Mouse (Mus musculus) liver, embryonic 11.5 days (tissue): ENCODE measurements around the gene Nfkbiz. TPM values are rescaled to one million over a fixed set of nuclear protein-coding genes. Genes with fewer than 3 reads are reported as not detected.

ENCODE experiments used
- ATAC-seq: fragments of 200-750 bp; cut with Nextera tagmentation; replicated peaks from 2 replicates; pipeline ENCODE4 v1.8.0; 2017; ENCODE audit warnings: moderate number of reproducible peaks, mild to moderate bottlenecking, moderate TSS enrichment, moderate library complexity; ENCODE audit not compliant: low FRiP score
- DNase-seq: peaks from one replicate; pipeline ENCODE4 v3.0.0-alpha.2; 2017; ENCODE audit warnings: low spot score
- H3K27ac ChIP-seq: fragments of 300-500 bp; sonication (generic); 2 replicates; pipeline ENCODE4 v1.5.1; 2014; ENCODE audit warnings: mild to moderate bottlenecking, low read depth, low read length, control low read depth
- H3K27me3 ChIP-seq: fragments of 300-500 bp; sonication (generic); replicated peaks from 2 replicates; pipeline ENCODE4 v1.6.1; 2014; ENCODE audit warnings: low read length, mixed read lengths; ENCODE audit not compliant: control insufficient read depth, insufficient read depth
- H3K36me3 ChIP-seq: fragments of 300-500 bp; sonication (generic); 2 replicates; pipeline ENCODE4 v1.6.1; 2014; ENCODE audit warnings: mild to moderate bottlenecking, low read length, moderate library complexity, mixed read lengths; ENCODE audit not compliant: control insufficient read depth, insufficient read depth
- H3K4me1 ChIP-seq: fragments of 300-500 bp; sonication (generic); replicated peaks from 2 replicates; pipeline ENCODE4 v1.6.1; 2014; ENCODE audit warnings: low read length, mixed read lengths; ENCODE audit not compliant: control insufficient read depth, insufficient read depth
- H3K4me2 ChIP-seq: fragments of 300-500 bp; sonication (generic); 2 replicates; pipeline ENCODE4 v1.6.1; 2014; ENCODE audit warnings: mild to moderate bottlenecking, control low read depth, moderate library complexity
- H3K4me3 ChIP-seq: fragments of 300-500 bp; sonication (generic); 2 replicates; pipeline ENCODE4 v1.5.1; 2014; ENCODE audit warnings: low read depth, low read length, control low read depth
- H3K9ac ChIP-seq: fragments of 300-500 bp; sonication (generic); 2 replicates; pipeline ENCODE4 v1.6.1; 2014; ENCODE audit warnings: low read depth, low read length, control low read depth
- H3K9me3 ChIP-seq: fragments of 300-500 bp; sonication (generic); 2 replicates; pipeline ENCODE4 v1.6.1; 2016; ENCODE audit warnings: low read length, inconsistent platforms, mixed read lengths; ENCODE audit not compliant: control insufficient read depth
- WGBS: fragments of 180-500 bp; shearing (Covaris S2); extraction: QIAGEN DNeasy Blood & Tissue Kit; methylation state at CpG from one replicate; pipeline ENCODE4 v1.1.7; 2014; 5-methylcytosine and 5-hydroxymethylcytosine counted together
- polyA plus RNA-seq: library from polyadenylated mRNA; unstranded; fragments of >200 nt; fragmentation: Nextera tagmentation; extraction: Ambion mirVana; gene quantifications from 2 replicates; pipeline ENCODE4 v1.2.1, GENCODE M21; 2014

The Nfkbiz gene
- polyA plus RNA-seq, 1 experiment from 2014 or later: 4.6 TPM

- Histone ChIP-seq H3K4me1 (0 out of 2 replicates have a peak, but pooled peaks cover 6% of the 10 kb centered on the region), H3K36me3 (peaks cover 31% of the 10 kb centered on the region), H3K27ac (no peak overlapping the region), H3K4me2 (no peak overlapping the region), H3K4me3 (no peak overlapping the region), H3K27me3 (no peaks in the 10 kb centered on the region), H3K9me3 (no peaks in the 10 kb centered on the region), H3K9ac (no peak overlapping the region)
- ATAC-seq: no peak
- 85% methylated on average over 13 of the region's 13 CpGs for WGBS
- DNase-seq: no peak
Observed at GRCm38 (mm10) chr16:55816202-55816941, 22.3 kb downstream of the Nfkbiz start.

- Histone ChIP-seq H3K4me1 (0 out of 2 replicates have a peak, but pooled peaks cover 2% of the 10 kb centered on the region), H3K9ac (no peak overlapping the region), H3K9me3 (no peaks in the 10 kb centered on the region), H3K36me3 (peaks cover 31% of the 10 kb centered on the region), H3K27ac (no peak overlapping the region), H3K4me3 (no peak overlapping the region), H3K4me2 (no peak overlapping the region), H3K27me3 (no peaks in the 10 kb centered on the region)
- ATAC-seq (no peak), DNase-seq (peak; percentile 21)
- 84% methylated on average over 14 of the region's 14 CpGs for WGBS
Observed at GRCm38 (mm10) chr16:55815466-55815865, 23.2 kb downstream of the Nfkbiz start.

DNA sequence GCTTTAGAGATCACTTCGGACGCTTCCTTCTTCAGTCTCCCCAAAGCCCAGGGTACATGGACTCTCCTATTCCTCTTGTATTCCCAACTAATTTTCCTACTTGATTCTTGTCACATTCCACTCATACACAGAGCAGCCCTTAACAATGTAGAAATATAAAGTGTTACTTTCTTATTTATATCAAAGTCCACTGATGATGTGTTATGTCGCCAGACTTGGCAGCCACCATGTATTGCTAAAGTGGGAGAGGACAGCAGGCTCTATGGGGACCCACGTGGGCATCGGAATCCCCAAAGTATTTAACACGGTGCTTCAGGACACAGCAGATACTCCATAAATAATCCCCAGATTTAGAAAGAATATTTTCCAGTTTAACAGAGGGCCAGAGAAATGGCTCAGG lies 24.0 kb downstream of the Nfkbiz start:
- Histone ChIP-seq H3K27ac (no peak overlapping the region), H3K9me3 (no peaks in the 10 kb centered on the region), H3K4me2 (no peak overlapping the region), H3K4me1 (0 out of 2 replicates have a peak, but pooled peaks cover 2% of the 10 kb centered on the region), H3K9ac (no peak overlapping the region), H3K4me3 (no peak overlapping the region), H3K36me3 (peaks cover 31% of the 10 kb centered on the region), H3K27me3 (no peaks in the 10 kb centered on the region)
- 89% methylated on average over 6 of the region's 6 CpGs for WGBS
- DNase-seq: no peak
- ATAC-seq: no peak

DNA sequence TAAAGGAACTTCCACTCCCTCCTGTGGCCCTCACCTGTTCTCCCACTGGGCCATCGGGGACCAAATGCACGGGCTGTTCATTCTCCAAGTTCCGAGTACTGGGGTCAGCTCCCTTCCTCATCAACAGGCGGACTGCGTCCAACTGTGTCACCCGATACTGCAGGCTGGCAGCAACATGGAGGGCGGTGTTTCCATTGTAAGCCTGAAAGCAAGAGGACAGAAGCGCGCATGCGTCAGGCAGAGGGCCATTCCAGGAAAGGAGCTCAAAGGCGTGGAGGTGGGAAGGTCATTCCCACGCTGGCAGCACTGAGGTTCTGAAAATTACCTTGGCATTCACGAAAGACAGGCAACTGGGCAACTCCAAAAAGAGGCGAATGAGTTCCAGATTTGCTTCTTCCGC lies 24.8 kb downstream of the Nfkbiz start:
- H3K4me1 ChIP-seq: no peaks in the 10 kb centered on the region

DNA sequence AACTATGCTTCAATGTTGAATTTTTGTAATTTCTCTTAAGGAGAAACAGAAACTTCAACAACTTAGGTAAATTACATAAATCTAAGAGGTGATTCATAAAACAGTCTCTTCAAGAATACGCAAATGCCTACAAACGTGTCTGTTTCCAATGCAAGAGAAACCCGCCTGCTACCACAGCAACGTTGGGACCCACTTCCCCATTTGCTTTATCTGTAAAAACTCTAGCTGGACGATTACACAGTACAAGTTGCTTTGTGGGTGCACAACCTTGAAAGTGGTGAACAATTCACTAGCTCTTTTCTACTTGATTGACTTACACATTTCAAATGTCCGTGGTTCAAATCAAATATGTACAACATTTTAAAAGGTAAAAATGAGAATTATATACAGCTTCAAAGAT lies 26.9 kb downstream of the Nfkbiz start:
- Histone ChIP-seq H3K9ac (no peak overlapping the region), H3K27me3 (no peaks in the 10 kb centered on the region), H3K4me1 (0 out of 2 replicates have a peak, but pooled peaks cover 2% of the 10 kb centered on the region), H3K36me3 (peaks cover 27% of the 10 kb centered on the region), H3K4me3 (no peak overlapping the region), H3K4me2 (no peak overlapping the region), H3K9me3 (no peaks in the 10 kb centered on the region), H3K27ac (no peak overlapping the region)
- ATAC-seq (no peak), DNase-seq (no peak)
- 60% methylated on average over 6 of the region's 6 CpGs for WGBS

More for the DNA sequence above, 24.8 kb downstream of the Nfkbiz start:
- 89% methylated on average over 15 of the region's 15 CpGs for WGBS
- DNase-seq: no peak
- Histone ChIP-seq H3K9ac (no peak overlapping the region), H3K27ac (no peak overlapping the region), H3K36me3 (peaks cover 31% of the 10 kb centered on the region), H3K9me3 (no peaks in the 10 kb centered on the region), H3K27me3 (no peaks in the 10 kb centered on the region), H3K4me2 (no peak overlapping the region), H3K4me3 (no peak overlapping the region)
- no peak for ATAC-seq

- no peaks in the 10 kb centered on the region for H3K9me3 ChIP-seq
Observed at GRCm38 (mm10) chr16:55809779-55810514, 28.8 kb downstream of the Nfkbiz start.

DNA sequence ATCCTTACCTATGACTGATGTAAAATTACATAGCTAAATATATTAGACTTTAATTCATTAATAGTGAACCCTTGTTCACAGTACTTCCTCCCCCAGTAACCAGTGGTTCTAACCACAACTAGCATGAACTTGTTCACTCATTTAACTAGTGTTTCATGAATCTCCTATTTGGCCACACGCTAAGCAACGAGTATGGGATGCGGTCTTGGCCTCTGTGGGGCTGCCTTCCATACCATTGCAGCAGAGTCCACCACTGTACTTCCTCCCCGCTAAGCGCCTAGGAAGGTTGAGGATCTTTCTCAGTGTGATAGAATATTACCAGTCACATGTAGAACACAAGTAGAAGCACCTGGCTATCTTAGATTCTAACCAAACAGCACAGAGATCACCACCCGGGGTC lies 29.4 kb downstream of the Nfkbiz start:
- no peaks in the 10 kb centered on the region for H3K27me3 ChIP-seq
- no peak overlapping the region for H3K27ac ChIP-seq
- WGBS: 91% methylated on average over 6 of the region's 6 CpGs
- H3K36me3 ChIP-seq: peaks cover 10% of the 10 kb centered on the region; the same call in 1 of the 2 replicates
- no peaks in the 10 kb centered on the region for H3K9me3 ChIP-seq
- 0 out of 2 replicates have a peak, but pooled peaks cover 2% of the 10 kb centered on the region for H3K4me1 ChIP-seq
- H3K4me2 ChIP-seq: no peak overlapping the region
- no peak for DNase-seq
- H3K9ac ChIP-seq: no peak overlapping the region
- no peak for ATAC-seq
- no peak overlapping the region for H3K4me3 ChIP-seq

More at GRCm38 (mm10) chr16:55809779-55810514, 28.8 kb downstream of the Nfkbiz start:
- H3K27ac ChIP-seq: no peak overlapping the region
- H3K4me2 ChIP-seq: no peak overlapping the region
- peaks cover 15% of the 10 kb centered on the region; the same call in 1 of the 2 replicates for H3K36me3 ChIP-seq
- DNase-seq: no peak
- WGBS: 91% methylated on average over 9 of the region's 9 CpGs
- H3K9ac ChIP-seq: no peak overlapping the region
- H3K27me3 ChIP-seq: no peaks in the 10 kb centered on the region
- ATAC-seq: no peak
- H3K4me3 ChIP-seq: no peak overlapping the region
- H3K4me1 ChIP-seq: 0 out of 2 replicates have a peak, but pooled peaks cover 2% of the 10 kb centered on the region

DNA sequence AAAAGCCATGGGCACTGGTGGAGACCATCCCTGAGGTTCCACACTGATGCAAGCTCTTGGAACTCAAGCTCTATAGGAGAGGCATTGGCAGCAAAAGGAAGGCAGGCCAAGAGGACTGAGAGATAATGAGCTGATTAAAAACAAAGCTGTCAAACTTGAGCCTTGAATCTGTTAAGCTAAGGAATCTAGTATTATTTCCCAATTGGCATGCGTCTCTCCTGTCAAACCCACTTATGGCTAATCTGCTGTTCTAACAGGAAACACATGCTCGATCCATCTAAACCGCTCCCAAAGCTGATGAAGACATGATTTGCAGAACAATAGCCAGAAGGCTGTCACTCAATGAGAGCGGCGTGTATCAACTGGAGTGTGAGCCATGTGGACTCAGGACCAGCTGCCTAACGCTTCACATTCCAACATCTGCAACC lies 31.2 kb downstream of the Nfkbiz start:
- H3K4me3 ChIP-seq: no peak overlapping the region
- H3K4me1 ChIP-seq: 0 out of 2 replicates have a peak, but pooled peaks cover 2% of the 10 kb centered on the region
- ATAC-seq (no peak), DNase-seq (no peak)
- 34% methylated on average over 6 of the region's 6 CpGs for WGBS
- H3K27me3 ChIP-seq: no peaks in the 10 kb centered on the region
- no peak overlapping the region for H3K9ac ChIP-seq
- H3K4me2 ChIP-seq: no peak overlapping the region
- no peaks in the 10 kb centered on the region for H3K9me3 ChIP-seq
- peaks cover under 1% of the 10 kb centered on the region; the same call in 1 of the 2 replicates for H3K36me3 ChIP-seq
- no peak overlapping the region for H3K27ac ChIP-seq
